Mouse (Mus musculus) spleen, embryonic (tissue): Measurements from ENCODE around the gene Kdm1a.

Source experiments
- CTCF ChIA-PET: fragments of 350-600 bp; sonication (Branson Sonifier 250); formaldehyde crosslinking; loops from one replicate; lab custom pipeline; 2022; lab: Charles Lee

Kdm1a gene

DNA sequence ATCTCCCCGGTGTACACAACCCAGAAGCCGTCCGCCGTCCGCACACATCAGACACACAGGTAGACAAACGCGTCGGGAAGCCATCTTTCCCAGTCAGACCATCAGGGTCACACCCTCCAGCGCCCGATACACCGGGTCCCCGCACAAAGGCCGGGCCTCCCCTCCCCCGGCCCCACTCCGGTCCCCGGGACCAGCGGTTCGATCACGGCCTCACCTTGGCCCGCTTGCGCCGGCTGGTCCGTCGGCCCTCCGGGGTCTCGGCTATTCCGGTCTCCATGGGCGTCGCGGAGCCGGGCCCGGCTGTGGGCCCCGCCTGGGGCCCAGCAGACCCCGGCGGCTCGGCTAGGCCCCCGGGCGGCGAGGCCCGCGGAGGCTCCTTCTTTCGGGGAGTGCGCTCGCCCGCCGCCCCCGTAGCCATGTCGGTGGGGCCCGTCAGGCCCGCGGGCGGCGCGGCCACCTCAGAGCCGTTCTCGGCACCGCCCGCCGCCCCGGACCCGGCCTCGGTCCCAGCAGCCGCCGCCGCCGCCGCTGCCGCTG, 437 bp downstream of the Kdm1a start:
- CTCF ChIA-PET: no interaction called here

DNA sequence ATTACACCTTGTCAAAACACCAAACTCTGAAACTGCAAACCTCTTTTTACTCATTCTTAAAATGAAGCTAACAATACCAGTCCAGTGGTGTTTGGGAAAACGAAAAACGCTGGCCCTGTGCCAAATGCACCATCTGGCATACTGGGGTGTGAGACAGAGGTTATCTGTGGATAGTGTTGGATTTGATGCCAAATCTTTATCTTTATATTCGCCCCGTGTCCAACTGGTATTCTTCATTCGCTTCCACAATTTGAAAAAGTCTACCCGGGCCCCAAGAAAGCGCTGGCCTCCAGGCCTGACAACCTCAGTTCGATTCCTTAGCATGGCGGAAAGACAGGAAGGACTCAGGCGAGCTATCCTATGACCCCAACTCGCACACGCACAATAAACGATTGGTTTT, 1.0 kb downstream of the Kdm1a start:
- CTCF ChIA-PET: no interaction called here

DNA sequence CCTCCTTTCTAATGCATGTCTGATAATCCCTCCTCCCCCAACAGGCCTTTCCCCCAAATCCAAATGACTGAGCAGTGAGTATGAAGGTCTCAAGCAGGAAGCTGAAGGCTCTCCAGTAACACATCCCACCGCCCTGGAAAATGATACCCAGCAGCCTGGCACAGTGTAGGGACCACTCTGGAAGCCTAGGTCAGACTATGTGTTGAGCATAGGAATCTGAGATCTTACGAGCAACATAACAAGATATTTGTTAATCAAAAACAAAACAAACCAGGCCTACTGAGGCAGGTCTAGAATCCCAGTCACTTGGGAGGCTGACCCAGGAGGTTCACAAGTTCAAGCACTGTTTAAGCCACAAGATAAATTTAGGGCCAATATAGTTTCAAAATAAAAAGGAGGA, 2.0 kb downstream of the Kdm1a start:
- CTCF ChIA-PET: interaction anchor here (0.6 kb wide), 1 partner anchor 1007 kb away, joined by 10 read pairs; no protein-coding TSS in a partner anchor

- CTCF ChIA-PET: interaction anchor here (0.6 kb wide), 1 partner anchor 1007 kb away, joined by 10 read pairs; no protein-coding TSS in a partner anchor
These were observed 2.7 kb downstream of the Kdm1a start for GRCm38 (mm10) chr4:136599869-136600268.

GRCm38 (mm10) chr4:136598268-136598876, 4.2 kb downstream of the Kdm1a start:
- CTCF ChIA-PET: interaction anchor here (0.7 kb wide), 1 partner anchor 405 kb away, joined by 3 read pairs; no protein-coding TSS in a partner anchor

GRCm38 (mm10) chr4:136595221-136595620, 7.3 kb downstream of the Kdm1a start:
- CTCF ChIA-PET: no interaction called here

- CTCF ChIA-PET: interaction anchor here (0.7 kb wide), 1 partner anchor 1100 kb away, joined by 3 read pairs; no protein-coding TSS in a partner anchor
These were observed 8.5 kb downstream of the Kdm1a start for GRCm38 (mm10) chr4:136594006-136594405.

DNA sequence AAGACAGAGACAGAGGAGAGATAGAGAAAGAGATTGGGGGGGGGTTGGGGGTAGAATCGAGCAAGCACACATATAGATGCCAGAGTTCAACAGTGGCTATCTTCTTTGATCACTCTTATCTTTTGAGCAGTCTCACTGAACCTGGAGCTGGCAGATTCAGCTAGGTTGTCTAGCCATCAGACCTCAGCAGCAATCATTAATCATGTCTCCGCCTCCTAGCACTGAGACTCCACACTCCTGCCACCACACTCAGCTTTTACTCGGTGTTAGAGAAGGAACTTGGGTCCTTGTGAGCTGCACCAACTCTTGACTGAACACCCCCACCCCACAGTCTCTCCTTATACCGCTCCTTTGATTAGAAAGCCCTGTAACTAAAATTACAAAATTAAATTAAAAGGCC, 10.4 kb downstream of the Kdm1a start:
- CTCF ChIA-PET: no interaction called here

- CTCF ChIA-PET: no interaction called here
These were observed 14.5 kb downstream of the Kdm1a start for GRCm38 (mm10) chr4:136588003-136588402.

DNA sequence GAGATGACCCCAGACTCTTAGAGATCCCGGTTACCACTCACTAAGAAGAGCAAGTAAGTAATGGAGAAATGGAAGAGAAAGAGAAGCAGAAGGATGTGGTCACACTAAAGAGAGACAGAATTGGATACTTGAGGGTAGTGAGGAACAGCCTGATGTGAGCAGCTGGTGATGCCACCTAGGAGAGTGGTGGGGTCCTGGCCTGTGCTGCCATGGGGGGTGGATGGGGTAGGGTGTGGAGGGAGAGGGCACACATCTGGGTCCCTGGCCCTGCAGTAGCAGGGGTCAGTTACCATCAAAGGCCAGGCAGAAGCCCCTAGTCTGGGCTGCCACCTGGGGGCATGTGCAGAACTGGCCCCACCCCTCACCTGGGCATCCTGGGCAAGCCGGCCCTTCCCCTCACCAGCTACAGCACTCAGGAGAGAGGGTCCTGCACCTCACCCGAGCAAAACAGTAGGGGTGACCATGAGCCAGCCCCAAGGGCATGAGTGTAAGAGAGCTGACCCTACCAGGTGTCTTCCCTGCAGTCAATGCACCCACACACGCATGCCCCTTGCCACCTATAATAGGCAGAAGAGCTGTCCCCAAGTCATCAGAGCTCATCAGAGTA, 15.2 kb downstream of the Kdm1a start:
- CTCF ChIA-PET: interaction anchor here (0.6 kb wide), 1 partner anchor 956 kb away, joined by 3 read pairs; no protein-coding TSS in a partner anchor

- CTCF ChIA-PET: no interaction called here
These were observed 20.6 kb downstream of the Kdm1a start for GRCm38 (mm10) chr4:136581885-136582284.

GRCm38 (mm10) chr4:136569998-136570397, 32.5 kb downstream of the Kdm1a start:
- CTCF ChIA-PET: no interaction called here

DNA sequence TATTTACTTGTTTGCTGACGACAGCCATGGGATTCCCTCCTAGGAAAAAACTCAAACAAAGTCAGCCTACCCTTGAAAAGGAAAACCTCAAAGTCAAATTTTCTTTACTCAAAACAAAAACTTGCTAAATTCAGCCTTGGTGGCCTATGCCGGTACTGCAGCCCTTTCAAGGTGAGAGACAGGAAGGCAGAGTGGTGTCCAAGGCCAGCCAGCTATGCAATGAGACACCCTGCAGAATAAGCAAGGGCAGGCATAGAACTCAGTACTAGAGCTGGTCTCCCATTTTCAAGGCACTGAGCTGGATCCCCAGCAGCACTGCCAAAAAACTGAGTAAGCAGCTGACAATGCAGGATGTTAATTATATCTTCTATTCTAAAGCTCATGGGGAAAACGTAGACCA, 33.9 kb downstream of the Kdm1a start:
- CTCF ChIA-PET: interaction anchor here (1.0 kb wide), 1 partner anchor 10 kb away, joined by 4 read pairs; no protein-coding TSS in a partner anchor

DNA sequence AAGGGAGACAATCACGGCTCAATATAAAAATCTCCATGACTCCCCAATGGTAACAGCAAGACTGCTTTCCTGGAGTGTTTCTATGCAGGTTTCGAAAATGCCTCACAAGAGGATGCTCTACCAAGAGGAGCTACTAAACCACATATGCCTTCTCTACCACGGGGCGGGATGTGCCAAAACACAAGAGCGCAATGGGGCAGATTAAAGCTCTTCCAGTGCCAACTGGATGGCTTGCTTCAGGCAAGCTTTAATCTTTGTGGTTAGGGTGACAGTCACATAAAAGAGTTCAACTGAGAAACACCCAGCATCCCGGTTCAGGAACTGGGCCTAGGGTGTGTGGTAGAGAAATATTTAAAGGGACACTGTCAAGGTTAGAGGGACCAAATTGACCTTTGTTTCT, 39.8 kb downstream of the Kdm1a start:
- CTCF ChIA-PET: interaction anchor here (0.6 kb wide), 1 partner anchor 36 kb away, joined by 7 read pairs; no protein-coding TSS in a partner anchor

DNA sequence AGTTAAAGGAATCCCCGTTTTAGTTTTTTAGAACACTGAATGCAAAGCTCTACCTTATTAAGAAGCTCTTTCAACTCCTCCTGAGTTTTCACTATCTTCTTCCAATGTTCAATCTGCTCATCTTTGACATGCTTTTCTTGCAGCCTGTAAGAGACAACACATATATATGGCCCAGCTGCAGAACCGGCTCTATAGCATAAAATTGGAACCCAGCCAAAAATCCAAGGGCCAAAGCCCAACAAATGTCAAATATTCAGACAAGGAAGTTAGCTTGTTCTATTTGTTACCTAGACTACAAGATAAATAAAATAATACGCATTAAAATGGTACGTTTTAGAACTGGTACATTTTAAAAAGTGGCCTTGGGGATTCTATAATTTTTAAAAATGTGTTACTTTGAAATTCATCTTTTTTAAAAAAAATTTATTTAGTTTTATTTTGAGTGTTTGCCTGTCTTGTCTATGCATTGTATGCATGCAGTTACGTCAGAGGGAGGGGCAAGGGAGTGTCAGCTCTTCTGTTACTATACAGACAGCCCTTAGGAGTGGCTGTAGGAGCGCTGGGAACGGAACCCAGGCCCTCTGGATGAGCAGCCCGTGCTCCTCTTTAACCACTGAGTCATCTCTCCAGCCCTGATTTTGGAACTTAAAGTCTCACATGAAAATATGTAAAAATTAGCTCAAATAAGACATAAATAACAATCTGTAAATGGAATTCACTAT, 42.1 kb downstream of the Kdm1a start:
- CTCF ChIA-PET: no interaction called here

GRCm38 (mm10) chr4:136559690-136560089, 42.8 kb downstream of the Kdm1a start:
- CTCF ChIA-PET: interaction anchor here (0.7 kb wide), 1 partner anchor 89 kb away, joined by 3 read pairs; no protein-coding TSS in a partner anchor

DNA sequence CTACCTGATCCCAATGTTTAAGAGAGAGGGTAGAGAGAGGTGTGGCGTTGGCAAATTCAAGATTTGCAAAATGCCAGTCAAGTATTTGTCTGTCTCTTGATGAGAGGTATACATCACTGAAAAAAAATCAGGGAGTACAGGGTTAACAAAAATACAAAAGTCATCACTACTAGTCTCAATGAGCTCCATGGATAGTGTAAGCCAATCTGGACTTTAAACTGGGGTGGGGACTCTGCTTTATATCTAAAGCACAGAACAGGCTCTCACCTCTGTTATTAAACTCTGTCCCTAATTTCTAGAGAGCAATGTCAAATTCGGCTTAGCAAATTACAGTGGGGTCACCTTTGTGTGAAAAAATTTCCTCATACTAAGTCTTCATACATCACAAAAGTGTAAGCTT, 44.9 kb downstream of the Kdm1a start:
- CTCF ChIA-PET: no interaction called here

DNA sequence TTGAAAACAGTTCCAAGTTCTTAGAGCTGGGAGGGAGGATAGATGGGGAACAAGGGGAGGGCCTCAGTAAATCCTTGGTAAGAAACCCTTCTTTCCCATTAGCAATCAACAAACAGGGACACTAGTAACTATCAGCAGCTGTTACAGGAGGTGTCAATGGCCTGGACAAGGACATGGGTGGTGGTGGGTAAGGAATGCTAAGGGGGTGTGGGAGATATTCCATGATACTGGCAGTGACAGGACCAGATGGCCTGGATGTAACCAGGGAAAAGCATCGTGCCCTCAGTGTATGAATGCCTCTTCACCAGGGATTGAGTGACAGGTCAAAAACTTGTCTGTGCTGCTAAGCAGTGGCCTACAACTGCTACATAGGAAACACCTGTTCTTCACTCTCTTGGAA, 49.4 kb downstream of the Kdm1a start:
- CTCF ChIA-PET: no interaction called here

- CTCF ChIA-PET: no interaction called here
These were observed 54.1 kb downstream of the Kdm1a start for GRCm38 (mm10) chr4:136548381-136548801.

- CTCF ChIA-PET: no interaction called here
These were observed 54.8 kb downstream of the Kdm1a start for GRCm38 (mm10) chr4:136547721-136548120.

- CTCF ChIA-PET: no interaction called here
These were observed 56.1 kb downstream of the Kdm1a start for GRCm38 (mm10) chr4:136546279-136547045.
